Mouse (Mus musculus) inflammation-experienced regulatory T-cells, adult 6 months (primary cell): ENCODE data around the gene Sult6b2. TPM values are rescaled to one million over a fixed set of nuclear protein-coding genes. Genes with fewer than 3 reads are reported as not detected.

Source experiments
- polyA plus RNA-seq, 3 experiments: library from polyadenylated mRNA; unstranded; fragments of 100-300 nt; shearing (Covaris generic); gene quantifications; one replicate each; pipeline ENCODE4 v1.2.1; 2017

Sult6b2 gene
- polyA plus RNA-seq, 3 experiments from 2014 or later = not detected

Other genes with a start within 250 kb of the Sult6b2 start
- under 1 TPM in 1 of 3 experiments, not detected in 2; 0.19 TPM for gene Kcnj8, start 232.9 kb downstream of the Sult6b2 start, polyA plus RNA-seq
- gene Abcc9, start 102.2 kb downstream of the Sult6b2 start, polyA plus RNA-seq = under 1 TPM in 1 of 3 experiments, not detected in 2; 0.05 TPM
- gene Cmas, start 47.8 kb downstream of the Sult6b2 start, polyA plus RNA-seq = 10 to 100 TPM; 10.9 to 14.3 (median 11.7) TPM
- 10 to 100 TPM in 2 of 3 experiments, 1 to 10 TPM in 1; 1.3 to 14.6 (median 12.7) TPM for gene St8sia1, start 159.9 kb upstream of the Sult6b2 start, polyA plus RNA-seq